Mouse (Mus musculus): Measurements from ENCODE around the gene Myo16. TPM values are rescaled to one million over a fixed set of nuclear protein-coding genes. Genes with fewer than 3 reads are reported as not detected.
A peak's percentile ranks its signal among the peaks of the same experiment; 100 is the strongest.

Gene Myo16
- total and polyA plus RNA-seq, 3 experiments: not detected

DNA sequence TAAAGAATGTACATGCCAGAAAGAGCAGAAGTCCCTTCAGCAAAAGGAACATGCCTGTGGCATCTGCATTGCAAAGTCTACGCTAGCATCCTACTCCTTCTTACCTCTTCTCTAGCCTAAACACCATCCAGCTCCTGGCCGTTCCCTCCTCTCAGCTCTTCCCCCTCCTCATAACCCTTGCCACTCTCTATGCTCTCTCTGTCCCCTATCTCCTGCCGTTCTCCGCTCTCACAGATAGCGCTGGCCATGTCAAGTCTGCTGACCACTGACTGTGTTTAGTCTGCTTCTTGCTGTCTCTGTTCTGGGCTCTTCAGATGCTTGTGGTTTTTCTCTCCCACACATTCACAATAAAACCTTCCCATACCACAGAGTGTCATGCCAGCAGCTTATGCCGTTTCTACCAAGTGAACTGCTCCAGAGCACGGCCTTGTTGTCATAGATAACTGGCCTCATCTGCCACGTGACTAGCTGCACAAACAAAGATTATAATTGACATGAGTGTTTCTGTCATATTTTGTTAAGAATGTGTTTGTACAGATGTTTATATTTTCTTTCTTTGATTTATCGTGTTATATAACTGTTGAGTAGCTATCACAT lies 501.3 kb downstream of the Myo16 start:
- no peaks in the 10 kb centered on the region for H3K79me2 ChIP-seq (ENCODE audit: control insufficient read depth, insufficient read depth, low read length, poor library complexity)
- H3K4me3 ChIP-seq (ENCODE audit: control insufficient read depth in 1 of 2, insufficient read depth in 1 of 2, low read depth in 2 of 2, low read length in 2 of 2): no peak overlapping the region
- TF ChIP-seq TAL1 (IDR thresholded peaks at IDR 0.05; ENCODE audit: low read length): 0 out of 2 replicates have a peak, but pooled peaks have one; percentile 5
- 0 out of 4 replicates have a peak, but pooled peaks of 1 of the 2 experiments have one; percentile 35 for TF ChIP-seq EP300 (IDR thresholded peaks at IDR 0.05; ENCODE audit: low read depth in 1 of 2, low read length in 2 of 2)
- TF ChIP-seq USF1 (IDR thresholded peaks at IDR 0.05; ENCODE audit: low read depth, low read length): peak; percentile 68; the same call in 1 of the 2 replicates
- TF ChIP-seq RCOR1 (IDR thresholded peaks at IDR 0.05; ENCODE audit: low read depth, low read length): no peak
- no peaks in the 10 kb centered on the region for H3K27me3 ChIP-seq (ENCODE audit: control insufficient read depth in 1 of 2, insufficient read depth in 2 of 2, low read length in 2 of 2)
- no peak overlapping the region for H3K9ac ChIP-seq (ENCODE audit: control insufficient read depth, low read depth, low read length, poor library complexity, severe bottlenecking)
- H3K27ac ChIP-seq (ENCODE audit: control insufficient read depth, low read depth, low read length): no peak overlapping the region
- DNase-seq (ENCODE audit: low read depth, low spot score): peak; percentile 37
- no peaks in the 10 kb centered on the region for H3K4me1 ChIP-seq (ENCODE audit: control insufficient read depth in 1 of 2, insufficient read depth in 2 of 2, low read length in 2 of 2)
- no peaks in the 10 kb centered on the region for H3K36me3 ChIP-seq (ENCODE audit: control insufficient read depth in 1 of 2, insufficient read depth in 2 of 2, low read length in 2 of 2)
- no peaks in the 10 kb centered on the region for H3K9me3 ChIP-seq (replicated peaks; ENCODE audit: insufficient read depth, low read length)

- H3K4me3 ChIP-seq (ENCODE audit: control insufficient read depth in 1 of 2, insufficient read depth in 1 of 2, low read depth in 2 of 2, low read length in 2 of 2): no peak overlapping the region
- no peak overlapping the region for H3K27ac ChIP-seq (ENCODE audit: control insufficient read depth, low read depth, low read length)
- no peak overlapping the region for H3K9ac ChIP-seq (ENCODE audit: control insufficient read depth, low read depth, low read length, poor library complexity, severe bottlenecking)
- H3K79me2 ChIP-seq (ENCODE audit: control insufficient read depth, insufficient read depth, low read length, poor library complexity): no peaks in the 10 kb centered on the region
- no peaks in the 10 kb centered on the region for H3K4me1 ChIP-seq (ENCODE audit: control insufficient read depth in 1 of 2, insufficient read depth in 2 of 2, low read length in 2 of 2)
- peak; percentile 22 for DNase-seq (ENCODE audit: low read depth, low spot score)
- TF ChIP-seq SIN3A (IDR thresholded peaks at IDR 0.05; ENCODE audit: low read length): no peak
- no peak for TF ChIP-seq CHD2 (IDR thresholded peaks at IDR 0.05; ENCODE audit: low read length)
- TF ChIP-seq GABPA (IDR thresholded peaks at IDR 0.05; ENCODE audit: low read depth, low read length): no peak
- no peak for TF ChIP-seq MXI1 (IDR thresholded peaks at IDR 0.05; ENCODE audit: low read depth, low read length)
- no peak for TF ChIP-seq RAD21 (IDR thresholded peaks at IDR 0.05; ENCODE audit: low read depth, low read length)
- TF ChIP-seq SMC3 (IDR thresholded peaks at IDR 0.05; ENCODE audit: low read depth, low read length): no peak
- no peak for TF ChIP-seq NRF1 (IDR thresholded peaks at IDR 0.05; ENCODE audit: insufficient read depth, low read depth, low read length, poor library complexity, severe bottlenecking)
- TF ChIP-seq MAX (IDR thresholded peaks at IDR 0.05; ENCODE audit: low read length): no peak
- TF ChIP-seq RCOR1 (IDR thresholded peaks at IDR 0.05; ENCODE audit: low read depth, low read length): no peak
- no peak for TF ChIP-seq TBP (IDR thresholded peaks at IDR 0.05; ENCODE audit: low read depth, low read length)
- no peak for TF ChIP-seq MEF2A (IDR thresholded peaks at IDR 0.05; ENCODE audit: extremely low read depth, insufficient replicate concordance, low read depth, low read length, poor library complexity, severe bottlenecking)
- H3K27me3 ChIP-seq (ENCODE audit: control insufficient read depth in 1 of 2, insufficient read depth in 2 of 2, low read length in 2 of 2): no peaks in the 10 kb centered on the region
- H3K36me3 ChIP-seq (ENCODE audit: control insufficient read depth in 1 of 2, insufficient read depth in 2 of 2, low read length in 2 of 2): no peaks in the 10 kb centered on the region
- no peaks in the 10 kb centered on the region for H3K9me3 ChIP-seq (replicated peaks; ENCODE audit: insufficient read depth, low read length)
These were observed 510.2 kb downstream of the Myo16 start for GRCm38 (mm10) chr8:10663770-10664470.
